Mouse (Mus musculus) midbrain, embryonic 14.5 days (tissue): Measurements from ENCODE around the gene Rbms1. TPM values are rescaled to one million over a fixed set of nuclear protein-coding genes. Genes with fewer than 3 reads are reported as not detected.
A peak's percentile ranks its signal among the peaks of the same experiment; 100 is the strongest.

Source experiments
- ATAC-seq: fragments of 200-750 bp; cut with Nextera tagmentation; 2 replicates; pipeline ENCODE4 v1.8.0; 2017; ENCODE audit warnings: moderate number of reproducible peaks, moderate library complexity; ENCODE audit not compliant: low FRiP score, low TSS enrichment
- DNase-seq: peaks from one replicate; pipeline ENCODE4 v3.0.0-alpha.2; 2015
- H3K27ac ChIP-seq: fragments of 300-500 bp; sonication (generic); replicated peaks from 2 replicates; pipeline ENCODE4 v1.5.1; 2014; ENCODE audit warnings: mild to moderate bottlenecking, low read depth, low read length, moderate library complexity
- H3K27me3 ChIP-seq: fragments of 300-500 bp; sonication (generic); 2 replicates; pipeline ENCODE4 v1.6.1; 2014; ENCODE audit warnings: low read length, control low read depth, mixed read lengths; ENCODE audit not compliant: control insufficient read depth, insufficient read depth
- H3K36me3 ChIP-seq: fragments of 300-500 bp; sonication (generic); 2 replicates; pipeline ENCODE4 v1.6.1; 2014; ENCODE audit warnings: low read length, control low read depth; ENCODE audit not compliant: control insufficient read depth, insufficient read depth
- H3K4me1 ChIP-seq: fragments of 300-500 bp; sonication (generic); 2 replicates; pipeline ENCODE4 v1.6.1; 2014; ENCODE audit warnings: mild to moderate bottlenecking, antibody characterized with exemption, low read length, control low read depth; ENCODE audit not compliant: control insufficient read depth, insufficient read depth
- H3K4me2 ChIP-seq: fragments of 300-500 bp; sonication (generic); 2 replicates; pipeline ENCODE4 v1.6.1; 2014; ENCODE audit warnings: mild to moderate bottlenecking, low read length, moderate library complexity
- H3K4me3 ChIP-seq: fragments of 300-500 bp; sonication (generic); replicated peaks from 2 replicates; pipeline ENCODE4 v1.5.1; 2014; ENCODE audit warnings: low read depth, low read length
- H3K9ac ChIP-seq: fragments of 300-500 bp; sonication (generic); replicated peaks from 2 replicates; pipeline ENCODE4 v1.6.1; 2014; ENCODE audit warnings: mild to moderate bottlenecking, low read length, moderate library complexity
- H3K9me3 ChIP-seq: fragments of 300-500 bp; sonication (generic); 2 replicates; pipeline ENCODE4 v1.6.1; 2016; ENCODE audit warnings: low read length, control low read depth, mixed read lengths; ENCODE audit not compliant: control insufficient read depth
- WGBS: fragments of 180-500 bp; shearing (Covaris S2); extraction: QIAGEN DNeasy Blood & Tissue Kit; methylation state at CpG from one replicate; pipeline ENCODE4 v1.1.7; 2014; 5-methylcytosine and 5-hydroxymethylcytosine counted together
- polyA plus RNA-seq: library from polyadenylated mRNA; unstranded; fragments of >200 nt; fragmentation: Nextera tagmentation; extraction: Ambion mirVana; gene quantifications from 2 replicates; pipeline ENCODE4 v1.2.1, GENCODE M21; 2014

Gene Rbms1
- polyA plus RNA-seq, 1 experiment from 2014 or later, result 41.1 TPM

DNA sequence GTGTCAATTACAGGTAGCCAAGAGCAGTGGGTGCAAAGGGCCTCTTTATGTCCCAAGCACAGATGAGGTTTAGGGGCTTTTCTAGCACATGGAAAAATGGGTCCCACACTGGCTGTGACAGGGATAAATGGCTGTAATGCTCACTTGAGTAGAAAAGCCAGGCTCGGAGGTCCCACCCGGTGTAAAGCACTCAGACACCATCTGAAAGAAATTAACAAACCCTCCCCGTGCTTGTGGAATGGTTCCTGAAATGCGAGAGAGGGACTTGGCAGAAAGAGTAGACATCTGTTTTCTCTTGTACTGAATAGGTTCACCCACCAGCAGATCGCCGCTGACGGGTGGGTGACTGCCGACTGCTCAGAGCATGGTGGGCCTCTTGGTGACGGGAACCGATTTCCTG, 176.7 kb downstream of the Rbms1 start:
- H3K27ac ChIP-seq, result no peak overlapping the region
- WGBS, result 71% methylated on average over 10 of the region's 10 CpGs
- H3K4me3 ChIP-seq, result no peak overlapping the region
- no peak overlapping the region for H3K4me2 ChIP-seq
- no peaks in the 10 kb centered on the region for H3K9me3 ChIP-seq
- ATAC-seq, result no peak
- no peak overlapping the region for H3K9ac ChIP-seq
- H3K36me3 ChIP-seq, result no peaks in the 10 kb centered on the region
- DNase-seq, result no peak
- H3K4me1 ChIP-seq, result peaks cover 6% of the 10 kb centered on the region; the same call in 1 of the 2 replicates
- H3K27me3 ChIP-seq, result peaks cover 34% of the 10 kb centered on the region

DNA sequence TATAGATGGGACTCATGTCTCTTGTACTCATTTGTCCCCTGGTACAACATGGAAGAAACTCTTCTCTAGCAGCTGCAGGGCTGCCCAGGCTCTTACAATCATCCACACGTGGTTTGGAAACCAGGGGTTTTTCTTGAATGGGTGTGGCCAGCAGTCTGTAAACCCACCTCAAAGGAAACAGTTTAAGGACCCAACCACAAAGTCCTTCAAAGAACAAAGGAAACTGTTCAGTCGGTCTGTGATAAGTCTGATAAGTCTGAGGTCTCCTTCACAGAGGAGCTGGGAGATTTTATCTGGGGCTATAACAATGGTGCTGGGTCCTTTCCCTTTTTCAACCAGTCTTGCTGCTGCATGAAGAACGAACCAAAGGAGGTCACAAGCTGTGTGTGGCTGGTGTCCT, 188.5 kb downstream of the Rbms1 start:
- no peaks in the 10 kb centered on the region for H3K4me1 ChIP-seq
- no peaks in the 10 kb centered on the region for H3K36me3 ChIP-seq
- 41% methylated on average over 3 of the region's 3 CpGs for WGBS

DNA sequence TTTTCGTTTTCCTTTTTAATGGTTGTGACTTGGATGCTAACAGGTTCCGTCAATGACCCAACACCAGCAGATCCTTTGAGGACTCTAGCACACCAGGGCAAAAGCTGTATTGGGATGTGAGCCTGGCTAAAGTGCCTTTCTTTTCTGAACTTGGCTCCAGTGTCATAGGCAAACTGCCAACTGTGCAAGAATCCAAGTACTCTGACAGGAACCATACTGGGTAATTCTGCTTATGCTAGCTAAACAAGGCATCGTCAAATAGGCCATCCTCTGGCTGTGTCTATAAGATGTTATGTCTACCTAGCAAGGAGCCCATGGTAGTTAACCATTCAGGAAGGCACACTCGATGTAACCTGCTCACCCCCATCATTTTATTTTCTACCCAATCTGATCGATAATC, 189.4 kb downstream of the Rbms1 start:
- H3K4me3 ChIP-seq, result no peak overlapping the region
- WGBS, result 93% methylated on average over 5 of the region's 5 CpGs
- no peaks in the 10 kb centered on the region for H3K9me3 ChIP-seq
- H3K4me1 ChIP-seq, result no peaks in the 10 kb centered on the region
- H3K27ac ChIP-seq, result no peak overlapping the region
- ATAC-seq, result no peak
- H3K36me3 ChIP-seq, result no peaks in the 10 kb centered on the region
- DNase-seq, result peak; percentile 27
- no peaks in the 10 kb centered on the region for H3K27me3 ChIP-seq
- H3K4me2 ChIP-seq, result no peak overlapping the region
- no peak overlapping the region for H3K9ac ChIP-seq

More for the DNA sequence above, 188.5 kb downstream of the Rbms1 start:
- ATAC-seq, result no peak
- H3K27ac ChIP-seq, result no peak overlapping the region
- no peak overlapping the region for H3K4me2 ChIP-seq
- H3K9ac ChIP-seq, result no peak overlapping the region
- no peaks in the 10 kb centered on the region for H3K27me3 ChIP-seq
- no peak for DNase-seq
- no peak overlapping the region for H3K4me3 ChIP-seq
- H3K9me3 ChIP-seq, result no peaks in the 10 kb centered on the region

DNA sequence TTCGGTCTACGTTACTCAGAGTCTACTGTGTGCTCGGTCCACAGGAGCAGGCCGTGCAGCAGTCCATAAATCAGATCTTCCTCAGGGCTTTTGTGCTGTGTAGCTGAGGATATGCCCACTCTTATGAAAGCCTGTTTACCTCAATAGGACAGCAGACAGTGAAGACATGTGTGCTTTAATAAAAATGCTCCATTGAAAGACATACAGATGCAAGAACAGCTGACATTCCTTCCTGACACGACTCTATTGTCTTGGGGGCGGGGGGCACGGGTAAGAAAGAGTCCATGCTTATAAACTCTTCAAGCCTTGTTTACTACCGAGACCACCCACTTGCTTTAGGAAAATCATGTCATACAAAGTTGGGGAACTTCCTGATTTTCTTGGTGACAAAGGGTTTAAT, 196.6 kb downstream of the Rbms1 start:
- Histone ChIP-seq H3K9ac (no peak overlapping the region), H3K4me2 (no peak overlapping the region), H3K27ac (no peak overlapping the region), H3K4me1 (no peaks in the 10 kb centered on the region), H3K4me3 (no peak overlapping the region), H3K9me3 (no peaks in the 10 kb centered on the region), H3K27me3 (no peaks in the 10 kb centered on the region), H3K36me3 (0 out of 2 replicates have a peak, but pooled peaks cover 4% of the 10 kb centered on the region)
- DNase-seq (no peak), ATAC-seq (no peak)
- 69% methylated on average over 8 of the region's 8 CpGs for WGBS

DNA sequence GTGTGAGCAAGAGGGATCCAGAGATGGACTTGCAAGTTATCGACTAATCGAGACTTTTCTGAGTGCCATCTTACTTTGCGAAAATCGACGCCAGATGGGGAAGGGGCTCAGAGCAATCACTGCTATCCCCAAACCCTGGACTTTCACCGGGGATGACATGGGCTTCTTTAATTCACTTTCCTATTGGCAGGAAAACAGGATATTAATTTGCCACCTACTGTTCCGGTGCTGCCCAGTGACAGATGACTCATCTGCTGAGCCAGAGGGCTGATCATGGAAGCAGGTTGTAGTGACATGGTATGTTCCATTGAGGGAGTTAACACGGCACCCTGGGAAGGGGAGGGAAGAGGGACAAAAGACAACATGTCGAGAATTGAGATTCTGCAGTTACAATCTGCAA, 206.8 kb downstream of the Rbms1 start:
- no peaks in the 10 kb centered on the region for H3K9me3 ChIP-seq
- H3K4me1 ChIP-seq, result no peaks in the 10 kb centered on the region
- H3K9ac ChIP-seq, result no peak overlapping the region
- H3K4me2 ChIP-seq, result no peak overlapping the region
- no peaks in the 10 kb centered on the region for H3K27me3 ChIP-seq
- H3K4me3 ChIP-seq, result no peak overlapping the region
- ATAC-seq, result no peak
- H3K27ac ChIP-seq, result no peak overlapping the region
- 0 out of 2 replicates have a peak, but pooled peaks cover 2% of the 10 kb centered on the region for H3K36me3 ChIP-seq
- 79% methylated on average over 9 of the region's 9 CpGs for WGBS
- DNase-seq, result no peak

DNA sequence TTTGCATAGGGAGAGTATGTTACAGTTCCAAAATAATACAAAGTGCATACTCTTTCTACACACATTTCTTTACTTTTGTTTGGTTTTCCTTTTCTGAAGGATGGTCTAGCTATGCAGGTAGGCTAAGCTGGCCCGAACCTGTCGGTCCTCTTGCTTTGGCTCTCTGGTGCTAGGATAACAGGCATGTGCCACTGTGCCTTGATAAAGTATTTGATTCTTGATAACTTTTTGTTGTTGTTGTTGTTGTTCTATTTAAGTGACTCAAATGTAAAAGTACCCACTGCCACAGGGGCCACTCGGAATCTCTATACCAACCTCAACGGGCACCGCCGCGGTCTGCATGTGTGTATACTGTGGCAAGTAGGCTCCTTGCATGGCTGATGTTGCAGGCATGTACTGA, 207.9 kb downstream of the Rbms1 start:
- ATAC-seq (no peak), DNase-seq (no peak)
- Histone ChIP-seq H3K4me1 (no peaks in the 10 kb centered on the region), H3K4me3 (no peak overlapping the region), H3K36me3 (0 out of 2 replicates have a peak, but pooled peaks cover 2% of the 10 kb centered on the region), H3K4me2 (no peak overlapping the region), H3K27ac (no peak overlapping the region), H3K27me3 (no peaks in the 10 kb centered on the region), H3K9me3 (no peaks in the 10 kb centered on the region), H3K9ac (no peak overlapping the region)
- WGBS, result 98% methylated on average over 7 of the region's 7 CpGs

DNA sequence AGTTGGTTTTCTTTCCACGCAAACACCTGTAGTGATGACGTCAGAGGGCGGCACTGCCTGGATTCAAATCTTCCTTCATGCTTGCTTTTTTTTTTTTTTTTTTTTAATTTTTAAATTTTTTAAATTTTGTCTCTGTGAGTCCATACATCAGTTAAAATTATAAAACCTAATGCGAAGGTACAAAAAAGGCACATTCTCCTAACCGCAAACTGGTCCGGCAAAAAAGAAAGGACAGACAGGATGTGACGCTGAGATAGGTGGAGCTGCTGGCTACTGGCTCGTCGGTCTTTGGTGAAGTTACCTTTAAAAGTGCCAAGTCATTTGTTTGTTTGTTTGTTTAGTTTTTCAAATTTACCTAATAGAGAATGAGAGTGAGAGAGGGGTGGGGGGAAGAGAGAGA, 211.7 kb downstream of the Rbms1 start:
- Histone ChIP-seq H3K36me3 (0 out of 2 replicates have a peak, but pooled peaks cover 2% of the 10 kb centered on the region), H3K4me2 (no peak overlapping the region), H3K9ac (no peak overlapping the region), H3K4me1 (no peaks in the 10 kb centered on the region), H3K9me3 (no peaks in the 10 kb centered on the region), H3K27ac (no peak overlapping the region), H3K27me3 (no peaks in the 10 kb centered on the region), H3K4me3 (no peak overlapping the region)
- DNase-seq, result no peak
- 94% methylated on average over 9 of the region's 9 CpGs for WGBS
- ATAC-seq, result no peak

DNA sequence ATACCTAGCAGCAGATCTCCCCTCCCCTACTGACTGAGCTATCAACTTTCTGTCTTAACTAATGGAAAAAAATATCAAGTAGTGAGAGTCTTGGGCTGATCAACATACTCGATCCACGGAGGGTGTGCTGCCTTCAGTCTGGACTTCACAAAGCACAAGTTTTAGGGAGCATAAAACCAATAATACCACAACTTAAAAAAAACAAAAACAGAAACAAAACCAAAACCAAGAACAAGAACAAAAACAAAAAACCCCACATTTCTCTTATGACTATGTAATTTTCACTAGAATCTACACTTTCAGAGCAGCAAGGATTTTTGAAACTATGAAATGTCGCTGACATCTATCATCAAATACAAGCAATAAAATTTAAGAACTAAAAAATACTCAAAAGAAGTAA, 212.4 kb downstream of the Rbms1 start:
- H3K27ac ChIP-seq, result no peak overlapping the region
- no peak overlapping the region for H3K4me2 ChIP-seq
- no peak overlapping the region for H3K9ac ChIP-seq
- H3K9me3 ChIP-seq, result no peaks in the 10 kb centered on the region
- DNase-seq (no peak), ATAC-seq (no peak)
- no peaks in the 10 kb centered on the region for H3K4me1 ChIP-seq
- H3K36me3 ChIP-seq, result 0 out of 2 replicates have a peak, but pooled peaks cover 2% of the 10 kb centered on the region
- H3K27me3 ChIP-seq, result no peaks in the 10 kb centered on the region
- no peak overlapping the region for H3K4me3 ChIP-seq
- WGBS, result 92% methylated on average over 3 of the region's 3 CpGs

DNA sequence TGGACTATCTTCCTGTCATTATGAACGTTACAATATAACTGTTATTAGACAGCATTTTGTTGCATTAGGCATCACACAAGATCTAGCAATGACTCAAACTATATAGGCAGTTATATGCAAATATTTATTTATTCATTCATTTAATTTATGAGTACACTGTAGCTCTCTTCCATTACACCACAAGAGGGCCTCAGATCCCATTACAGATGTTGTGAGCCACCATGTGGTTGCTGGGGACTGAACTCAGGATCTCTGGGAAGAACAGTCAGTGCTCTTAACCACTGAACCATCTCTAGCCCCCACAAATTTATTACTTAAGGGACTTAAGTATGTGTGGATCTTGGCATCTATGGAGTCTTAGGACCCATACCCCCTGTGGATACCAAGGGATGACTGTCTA, 214.4 kb downstream of the Rbms1 start:
- Histone ChIP-seq H3K4me2 (no peak overlapping the region), H3K9me3 (no peaks in the 10 kb centered on the region), H3K27ac (no peak overlapping the region), H3K9ac (no peak overlapping the region), H3K27me3 (no peaks in the 10 kb centered on the region), H3K4me1 (no peaks in the 10 kb centered on the region), H3K36me3 (no peaks in the 10 kb centered on the region), H3K4me3 (no peak overlapping the region)
- DNase-seq (no peak), ATAC-seq (no peak)
- WGBS, result 96% methylated on average over 1 of the region's 1 CpGs
